Mouse (Mus musculus) embryonic facial prominence, embryonic 13.5 days (tissue): ENCODE data around the gene Actb. TPM values are rescaled to one million over a fixed set of nuclear protein-coding genes. Genes with fewer than 3 reads are reported as not detected.
A peak's percentile ranks its signal among the peaks of the same experiment; 100 is the strongest.

ENCODE experiments used
- ATAC-seq: fragments of 200-750 bp; cut with Nextera tagmentation; 2 replicates; pipeline ENCODE4 v1.8.0; 2017; ENCODE audit warnings: low read depth; ENCODE audit not compliant: insufficient number of reproducible peaks, insufficient read depth, low FRiP score, low TSS enrichment
- H3K27ac ChIP-seq: fragments of 300-500 bp; sonication (generic); 2 replicates; pipeline ENCODE4 v1.5.1; 2015; ENCODE audit warnings: moderate library complexity, mild to moderate bottlenecking, inconsistent platforms
- H3K27me3 ChIP-seq: fragments of 300-500 bp; sonication (generic); 2 replicates; pipeline ENCODE4 v1.6.1; 2015; ENCODE audit warnings: mild to moderate bottlenecking, inconsistent platforms
- H3K36me3 ChIP-seq: fragments of 300-500 bp; sonication (generic); 2 replicates; pipeline ENCODE4 v1.6.1; 2015; ENCODE audit warnings: mild to moderate bottlenecking, inconsistent platforms
- H3K4me1 ChIP-seq: fragments of 300-500 bp; sonication (generic); 2 replicates; pipeline ENCODE4 v1.6.1; 2015; ENCODE audit warnings: inconsistent platforms
- H3K4me2 ChIP-seq: fragments of 300-500 bp; sonication (generic); 2 replicates; pipeline ENCODE4 v1.6.1; 2015; ENCODE audit warnings: moderate library complexity, mild to moderate bottlenecking, inconsistent platforms
- H3K4me3 ChIP-seq: fragments of 300-500 bp; sonication (generic); 2 replicates; pipeline ENCODE4 v1.5.1; 2015; ENCODE audit warnings: mild to moderate bottlenecking, inconsistent platforms
- H3K9ac ChIP-seq: fragments of 300-500 bp; sonication (generic); 2 replicates; pipeline ENCODE4 v1.6.1; 2015; ENCODE audit warnings: mild to moderate bottlenecking, inconsistent platforms
- H3K9me3 ChIP-seq: fragments of 300-500 bp; sonication (generic); 2 replicates; pipeline ENCODE4 v1.6.1; 2016; ENCODE audit warnings: inconsistent platforms
- WGBS: fragments of 180-500 bp; shearing (Covaris S2); methylation state at CpG from one replicate; pipeline ENCODE4 v1.1.7; 2015; ENCODE audit warnings: mixed read lengths; 5-methylcytosine and 5-hydroxymethylcytosine counted together
- polyA plus RNA-seq: library from polyadenylated mRNA; unstranded; fragments of >200 nt; fragmentation: Nextera tagmentation; extraction: Ambion mirVana; gene quantifications from 2 replicates; pipeline ENCODE4 v1.2.1, GENCODE M21; 2015

The Actb gene
- polyA plus RNA-seq, 1 experiment from 2014 or later = 16,597 TPM

DNA sequence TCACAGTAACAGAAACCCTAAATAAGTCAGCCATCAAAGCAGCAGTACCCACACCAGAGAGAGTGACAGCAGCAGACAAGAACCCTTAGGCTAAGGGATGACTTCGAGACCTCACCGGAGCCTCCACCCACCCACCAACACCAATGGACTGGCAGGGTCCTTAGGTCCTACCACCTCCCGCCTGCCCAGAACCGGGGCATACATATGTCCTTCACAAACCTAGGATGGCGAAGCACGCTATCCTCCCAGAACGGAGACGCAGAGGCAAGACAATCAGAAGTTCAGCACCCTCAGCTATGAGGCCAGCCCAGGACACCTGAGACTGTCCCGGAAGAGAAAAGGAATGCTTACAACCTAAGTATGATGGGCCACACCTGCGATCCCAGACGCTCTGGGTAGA, 24.1 kb downstream of the Actb start:
- Histone ChIP-seq H3K9ac (no peak overlapping the region), H3K4me2 (no peak overlapping the region), H3K9me3 (no peaks in the 10 kb centered on the region), H3K27ac (no peak overlapping the region), H3K27me3 (no peaks in the 10 kb centered on the region), H3K4me3 (no peak overlapping the region), H3K36me3 (peaks cover 68% of the 10 kb centered on the region), H3K4me1 (peaks cover 16% of the 10 kb centered on the region)
- ATAC-seq = no peak
- WGBS = 92% methylated on average over 11 of the region's 11 CpGs

DNA sequence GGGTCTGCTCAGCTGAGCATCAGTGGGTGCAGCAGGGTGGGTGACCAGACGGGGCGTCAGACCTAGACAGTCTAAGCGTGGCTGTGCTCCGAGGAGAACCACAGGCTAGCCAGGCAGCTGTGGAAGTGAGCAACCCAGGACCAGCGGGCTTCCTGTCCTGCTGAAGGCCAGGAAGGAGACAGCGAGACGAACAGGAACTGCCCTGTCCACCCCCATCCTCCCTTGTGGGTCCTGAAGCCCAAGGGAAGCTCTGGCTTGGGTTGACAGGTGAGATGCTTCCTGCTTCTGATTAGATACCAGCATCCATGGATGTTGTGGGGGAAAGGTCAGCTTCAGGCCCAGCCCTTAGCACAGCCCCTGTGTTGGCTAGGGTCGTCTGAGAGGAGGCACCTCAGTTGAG, 24.6 kb downstream of the Actb start:
- no peak for ATAC-seq
- Histone ChIP-seq H3K27me3 (no peaks in the 10 kb centered on the region), H3K4me3 (no peak overlapping the region), H3K27ac (peak overlapping the region; percentile 68), H3K36me3 (peaks cover 67% of the 10 kb centered on the region), H3K9ac (peak overlapping the region; percentile 32), H3K4me2 (no peak overlapping the region), H3K4me1 (peaks cover 18% of the 10 kb centered on the region), H3K9me3 (no peaks in the 10 kb centered on the region)
- 79% methylated on average over 8 of the region's 8 CpGs for WGBS

DNA sequence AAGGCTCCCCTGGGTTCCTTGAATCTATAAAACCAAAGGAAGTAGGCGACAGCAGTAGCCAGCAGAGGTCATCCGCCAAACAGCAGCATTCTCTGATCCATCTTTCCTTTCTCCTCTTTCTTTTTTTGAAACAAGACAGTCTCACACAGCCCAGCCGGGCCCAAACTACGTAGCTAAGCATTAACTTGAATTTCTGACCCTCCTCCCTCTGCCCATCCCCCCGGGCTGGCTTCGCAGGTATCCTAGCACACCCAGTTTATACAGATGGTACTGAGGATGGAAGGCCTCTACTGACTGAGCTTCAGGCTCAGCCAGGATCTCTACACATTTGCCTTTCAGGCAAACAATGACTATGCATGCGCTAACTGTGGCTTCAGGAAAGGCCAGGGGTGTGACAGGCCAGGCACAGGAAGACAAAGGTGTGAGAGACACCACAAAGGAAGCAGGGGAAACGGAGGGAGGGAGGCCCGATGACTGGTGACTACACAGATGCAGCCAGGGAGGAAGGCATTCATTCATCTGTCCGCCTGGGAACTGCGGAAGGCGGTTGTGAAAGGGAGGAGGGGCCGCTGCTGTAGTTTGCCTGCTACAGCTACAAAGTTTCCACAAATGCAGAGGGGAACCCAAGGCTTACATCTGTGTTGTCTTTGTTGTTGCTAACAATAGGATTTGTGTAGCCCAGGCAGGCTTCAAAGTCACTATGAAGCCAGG, 25.6 kb downstream of the Actb start:
- Histone ChIP-seq H3K27me3 (no peaks in the 10 kb centered on the region), H3K9me3 (no peaks in the 10 kb centered on the region), H3K36me3 (peaks cover 65% of the 10 kb centered on the region), H3K27ac (peak overlapping the region; percentile 68), H3K9ac (peak overlapping the region; percentile 32; the same call in 1 of the 2 replicates), H3K4me2 (no peak overlapping the region), H3K4me3 (no peak overlapping the region), H3K4me1 (peaks cover 18% of the 10 kb centered on the region)
- ATAC-seq = no peak
- 54% methylated on average over 13 of the region's 13 CpGs for WGBS

DNA sequence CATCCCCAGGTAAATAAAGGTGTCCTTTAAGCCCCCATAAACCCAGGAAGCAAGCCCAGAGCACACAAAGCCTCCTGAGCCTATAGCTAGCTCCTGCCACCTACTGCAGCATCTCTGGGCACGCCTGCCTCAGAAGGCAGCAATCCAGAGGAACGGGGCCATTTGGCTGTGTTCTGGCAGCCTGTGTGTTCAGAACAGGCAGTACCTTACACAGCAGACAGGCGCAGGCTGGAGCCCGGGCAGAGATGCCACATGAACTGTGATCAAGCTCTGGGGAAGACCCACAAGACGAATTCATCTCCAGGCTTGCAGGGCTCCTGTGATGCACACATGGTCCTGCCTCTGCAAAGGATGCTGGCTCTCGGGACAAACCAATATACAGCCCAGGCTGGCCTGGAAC, 26.3 kb downstream of the Actb start:
- Histone ChIP-seq H3K36me3 (peaks cover 65% of the 10 kb centered on the region), H3K4me1 (peaks cover 22% of the 10 kb centered on the region), H3K27ac (no peak overlapping the region), H3K9ac (0 out of 2 replicates have a peak overlapping the region, but pooled peaks have one; percentile 21), H3K4me3 (no peak overlapping the region), H3K4me2 (no peak overlapping the region), H3K27me3 (no peaks in the 10 kb centered on the region), H3K9me3 (no peaks in the 10 kb centered on the region)
- no peak for ATAC-seq
- 86% methylated on average over 6 of the region's 6 CpGs for WGBS

DNA sequence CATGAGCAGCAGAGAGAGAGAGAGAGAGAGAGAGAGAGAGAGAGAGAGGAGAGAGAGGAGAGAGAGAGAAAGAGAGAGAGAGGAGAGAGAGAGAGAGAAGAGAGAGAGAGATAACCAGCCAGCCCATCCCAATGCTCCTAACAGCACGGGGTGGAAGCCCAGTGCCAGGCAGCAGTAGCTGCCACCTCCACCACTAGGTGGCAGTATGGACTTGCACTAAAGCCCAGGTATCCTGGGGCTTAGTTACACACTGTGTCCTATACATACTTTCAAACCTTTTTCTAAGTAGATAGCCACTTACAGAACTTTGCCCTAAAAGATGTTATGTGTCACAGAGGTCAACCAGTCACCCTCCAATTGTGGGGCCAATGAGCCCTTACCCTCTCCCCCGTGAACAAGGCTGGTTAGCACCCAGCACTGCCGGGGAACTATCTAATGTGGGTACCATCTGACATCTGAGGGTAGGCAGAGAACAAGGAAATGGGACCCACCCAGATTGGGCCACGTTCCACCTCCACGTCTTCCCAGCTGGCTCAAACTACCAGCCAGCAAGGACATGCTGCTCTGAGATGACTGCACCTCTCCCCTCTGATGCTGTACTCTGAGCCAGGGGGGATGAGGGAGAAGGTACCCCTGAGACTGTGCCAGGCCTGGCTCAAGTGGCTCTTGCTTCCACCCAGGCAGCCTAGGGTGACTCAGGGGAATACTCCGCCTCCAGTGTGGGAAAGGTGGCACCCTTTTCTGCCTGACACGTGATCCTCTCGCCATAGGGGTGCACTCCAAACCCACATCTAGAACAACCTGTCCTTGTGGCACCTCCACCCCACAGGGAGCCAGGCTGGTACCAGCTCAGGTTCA, 27.0 kb downstream of the Actb start:
- WGBS = 64% methylated on average over 8 of the region's 8 CpGs
- Histone ChIP-seq H3K27me3 (no peaks in the 10 kb centered on the region), H3K4me2 (no peak overlapping the region), H3K27ac (no peak overlapping the region), H3K36me3 (peaks cover 59% of the 10 kb centered on the region), H3K9me3 (no peaks in the 10 kb centered on the region), H3K4me1 (peaks cover 29% of the 10 kb centered on the region), H3K9ac (no peak overlapping the region), H3K4me3 (no peak overlapping the region)
- ATAC-seq = peak; percentile 78

DNA sequence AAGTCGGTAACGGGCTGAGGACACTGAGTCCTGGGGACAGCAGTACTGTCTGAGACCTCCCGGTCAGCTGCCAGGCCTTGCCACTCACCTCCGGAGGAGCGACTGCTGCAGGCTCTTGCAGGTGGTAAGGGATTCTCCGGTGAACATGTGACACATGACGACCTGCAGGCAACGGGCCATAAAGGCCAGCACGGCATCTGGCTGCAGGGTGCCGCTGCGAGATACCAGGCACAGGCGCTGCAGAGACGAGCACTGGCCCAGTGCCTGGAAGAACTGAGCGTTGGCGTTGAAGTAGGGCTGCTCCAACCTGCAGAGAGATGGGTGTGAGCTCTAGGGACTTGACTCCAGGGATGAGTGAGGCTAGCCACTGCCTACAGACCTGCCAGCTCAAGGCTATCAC, 28.0 kb downstream of the Actb start:
- H3K9ac ChIP-seq = no peak overlapping the region
- peaks cover 56% of the 10 kb centered on the region for H3K36me3 ChIP-seq

DNA sequence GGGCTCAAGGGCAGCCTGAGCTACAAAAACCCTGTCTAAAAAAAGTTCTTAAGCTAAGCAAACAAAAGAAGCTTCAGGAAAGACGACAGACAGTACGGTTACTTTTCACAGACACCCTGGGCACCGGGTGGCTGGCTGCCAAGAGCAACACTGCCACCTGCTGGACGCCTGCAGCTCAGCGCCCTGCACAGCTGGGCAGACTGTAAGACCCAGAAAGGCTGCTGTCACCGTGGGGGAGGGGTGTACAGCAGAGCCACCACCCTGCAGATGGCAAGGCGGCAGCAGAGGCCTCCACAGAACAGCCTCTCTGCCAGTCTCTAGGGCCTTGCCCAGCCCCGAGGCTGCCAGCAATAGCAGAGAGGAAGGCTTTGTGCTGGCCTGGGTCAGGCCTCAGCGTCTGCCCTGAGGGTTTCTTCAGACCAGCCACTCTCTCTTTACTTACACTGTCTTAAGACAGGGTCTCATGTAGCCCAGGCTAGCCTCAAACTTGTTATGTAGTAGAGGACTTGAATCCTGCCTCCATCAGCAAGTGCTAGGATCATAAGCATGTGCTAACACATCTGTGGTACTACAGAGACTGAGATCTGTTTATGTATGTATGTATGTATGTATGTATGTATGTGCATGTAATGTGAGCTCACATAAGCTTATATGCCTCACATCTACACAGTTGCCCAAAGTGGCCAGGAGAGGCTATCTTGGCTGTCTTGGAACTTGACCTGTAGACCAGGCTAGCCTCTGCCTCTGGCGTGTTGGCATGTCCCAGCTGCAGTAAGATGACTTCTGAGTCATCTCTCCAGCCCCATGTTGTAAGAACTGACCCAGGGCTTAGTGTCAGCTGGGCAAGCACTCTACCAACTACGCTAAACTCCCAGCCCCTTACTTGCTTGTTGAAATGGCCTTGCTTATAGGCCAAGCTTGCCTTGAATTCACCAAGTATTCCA, 28.9 kb downstream of the Actb start:
- 0 out of 2 replicates have a peak, but pooled peaks have one; percentile 17 for ATAC-seq
- Histone ChIP-seq H3K27ac (no peak overlapping the region), H3K4me1 (peaks cover 31% of the 10 kb centered on the region), H3K27me3 (no peaks in the 10 kb centered on the region), H3K4me3 (no peak overlapping the region), H3K9me3 (0 out of 2 replicates have a peak, but pooled peaks cover 2% of the 10 kb centered on the region), H3K9ac (0 out of 2 replicates have a peak overlapping the region, but pooled peaks have one; percentile 11), H3K4me2 (no peak overlapping the region), H3K36me3 (peaks cover 57% of the 10 kb centered on the region)
- 29% methylated on average over 11 of the region's 11 CpGs for WGBS

More for the DNA sequence above, 28.0 kb downstream of the Actb start:
- H3K27me3 ChIP-seq = no peaks in the 10 kb centered on the region
- H3K4me1 ChIP-seq = peaks cover 31% of the 10 kb centered on the region
- WGBS = 91% methylated on average over 15 of the region's 15 CpGs
- H3K4me2 ChIP-seq = no peak overlapping the region
- no peak overlapping the region for H3K27ac ChIP-seq
- no peak for ATAC-seq
- no peak overlapping the region for H3K4me3 ChIP-seq
- no peaks in the 10 kb centered on the region for H3K9me3 ChIP-seq

DNA sequence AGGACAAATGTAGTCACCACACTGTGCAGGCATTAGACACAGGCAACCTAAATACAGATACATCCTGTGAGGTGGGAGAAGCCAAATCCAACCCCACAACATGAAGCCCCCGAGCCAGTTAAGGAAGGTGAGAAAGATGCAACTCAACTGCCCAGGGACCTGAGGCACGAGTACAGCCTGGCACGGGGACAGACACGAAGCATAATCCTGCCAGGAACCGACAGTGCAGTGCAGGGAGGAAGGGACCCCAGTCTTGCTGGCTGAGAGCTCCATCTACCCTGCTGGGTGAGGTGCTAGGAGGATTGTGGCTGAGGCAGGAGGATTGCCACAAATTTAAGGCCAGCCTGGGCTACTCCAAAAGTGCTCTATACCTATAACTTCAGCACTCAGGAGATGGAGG, 29.7 kb downstream of the Actb start:
- Histone ChIP-seq H3K4me3 (no peak overlapping the region), H3K27ac (no peak overlapping the region), H3K36me3 (peaks cover 60% of the 10 kb centered on the region), H3K27me3 (no peaks in the 10 kb centered on the region), H3K9ac (no peak overlapping the region), H3K4me2 (no peak overlapping the region), H3K4me1 (peaks cover 35% of the 10 kb centered on the region), H3K9me3 (0 out of 2 replicates have a peak, but pooled peaks cover 2% of the 10 kb centered on the region)
- ATAC-seq = no peak
- 80% methylated on average over 5 of the region's 5 CpGs for WGBS

DNA sequence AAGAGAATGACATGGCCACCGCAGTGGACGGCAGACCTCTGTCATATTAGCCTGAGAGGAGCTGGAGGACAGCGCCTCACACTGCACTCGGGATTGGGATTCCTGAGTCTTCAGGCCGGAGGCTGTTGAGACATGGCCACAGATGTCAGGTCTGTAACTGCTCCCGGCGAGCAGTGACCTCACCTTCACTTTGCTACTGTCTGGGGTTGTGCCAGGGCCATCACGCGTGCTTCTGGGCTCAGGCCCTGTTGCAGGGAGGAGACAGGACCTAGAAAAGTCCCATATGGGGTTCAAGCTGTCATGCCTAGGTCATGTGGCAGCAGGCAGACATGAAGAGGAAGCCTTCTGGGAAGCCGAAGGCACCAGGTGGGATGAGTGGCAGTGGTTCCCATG, 31.0 kb downstream of the Actb start:
- Histone ChIP-seq H3K27ac (peak overlapping the region; percentile 33; the same call in 1 of the 2 replicates), H3K4me2 (no peak overlapping the region), H3K9me3 (0 out of 2 replicates have a peak, but pooled peaks cover 2% of the 10 kb centered on the region), H3K36me3 (peaks cover 70% of the 10 kb centered on the region), H3K9ac (no peak overlapping the region), H3K27me3 (no peaks in the 10 kb centered on the region), H3K4me1 (peaks cover 35% of the 10 kb centered on the region), H3K4me3 (no peak overlapping the region)
- WGBS = 83% methylated on average over 10 of the region's 10 CpGs
- no peak for ATAC-seq

DNA sequence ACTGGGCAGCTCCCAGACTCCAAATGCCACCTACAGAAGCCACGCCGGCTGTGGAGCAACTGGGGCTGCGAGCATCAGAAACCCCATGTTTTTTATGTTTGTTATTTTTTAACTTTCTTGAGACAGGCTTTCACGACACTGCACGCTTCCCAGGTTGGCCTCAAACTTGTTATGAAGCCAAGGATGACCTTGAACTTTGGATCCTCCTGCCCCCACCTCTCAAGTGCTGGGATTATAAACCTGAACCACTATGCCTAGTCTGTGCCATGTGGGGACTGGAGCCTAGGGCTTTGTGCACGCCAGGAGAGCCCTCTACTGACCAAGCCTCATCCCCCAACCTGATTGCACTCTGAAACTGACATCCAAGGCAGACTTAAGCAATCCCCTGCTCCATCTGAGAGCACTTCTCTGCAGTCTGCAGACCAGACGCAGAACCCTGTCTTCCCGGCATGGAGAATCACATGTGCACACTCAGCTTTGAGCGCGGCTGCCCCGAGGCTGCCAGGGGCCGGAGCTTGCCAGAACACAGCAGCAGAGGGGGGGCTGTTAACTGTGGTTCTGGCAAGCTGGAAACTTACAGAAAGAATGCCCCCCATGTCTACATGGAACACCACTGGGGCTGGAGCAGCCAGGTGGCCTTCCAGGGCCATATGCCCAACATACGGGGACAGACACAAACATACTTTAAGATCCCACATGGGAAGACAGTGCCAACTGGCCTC, 31.6 kb downstream of the Actb start:
- H3K9ac ChIP-seq = 0 out of 2 replicates have a peak overlapping the region, but pooled peaks have one; percentile 27
- H3K4me1 ChIP-seq = peaks cover 37% of the 10 kb centered on the region
- 67% methylated on average over 13 of the region's 13 CpGs for WGBS
- peak overlapping the region; percentile 33 for H3K27ac ChIP-seq
- no peak for ATAC-seq
- 0 out of 2 replicates have a peak, but pooled peaks cover 2% of the 10 kb centered on the region for H3K9me3 ChIP-seq
- H3K36me3 ChIP-seq = peaks cover 66% of the 10 kb centered on the region
- H3K4me2 ChIP-seq = no peak overlapping the region
- no peak overlapping the region for H3K4me3 ChIP-seq
- H3K27me3 ChIP-seq = no peaks in the 10 kb centered on the region
